Mouse (Mus musculus): Measurements from ENCODE around the gene Ddx19a. TPM values are rescaled to one million over a fixed set of nuclear protein-coding genes. Genes with fewer than 3 reads are reported as not detected.

Ddx19a gene
- total and polyA plus RNA-seq, 3 experiments = 23.1 to 107 (median 28.8) TPM

DNA sequence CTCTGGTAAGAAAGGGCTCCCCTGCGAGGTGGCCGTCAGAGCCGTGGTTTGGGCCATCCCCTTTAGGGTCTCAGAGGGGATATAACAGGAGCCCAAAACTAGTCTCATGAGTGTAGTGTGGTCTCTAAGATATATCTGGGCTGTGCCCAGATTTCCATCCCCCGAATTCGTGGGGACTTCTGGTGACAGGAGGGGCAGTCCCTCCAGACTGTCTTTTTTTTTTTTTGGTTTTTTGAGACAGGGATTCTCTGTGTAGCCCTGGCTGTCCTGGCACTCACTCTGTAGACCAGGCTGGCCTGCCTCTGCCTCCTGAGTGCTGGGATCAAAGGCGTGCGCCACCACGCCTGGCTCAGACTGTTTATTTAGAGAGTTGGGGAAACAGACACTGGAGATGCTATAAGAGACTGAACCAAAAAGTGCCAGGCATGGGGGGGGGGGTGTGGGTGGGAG is 71.9 kb downstream of the Ddx19a start:
- H3K9me3 ChIP-seq (replicated peaks; ENCODE audit: low read length) = peaks cover 4% of the 10 kb centered on the region
- dilution Hi-C loops (cut with MboI; ENCODE audit: extremely low pct_ligation_motif_present, extremely low pct_unique_long_range_greater_than_20kb, low sequenced_read_pairs) = no loop called here
- no peak overlapping the region for H3K4me3 ChIP-seq (replicated peaks in 1 of 3; ENCODE audit: low read depth in 2 of 3, low read length in 2 of 3, poor library complexity in 1 of 3)
- H3K4me2 ChIP-seq (ENCODE audit: insufficient read depth, low read depth, poor library complexity, severe bottlenecking) = peak overlapping the region; percentile 92
- no peaks in the 10 kb centered on the region for H3K27me3 ChIP-seq (replicated peaks)
- H3K9ac ChIP-seq (ENCODE audit: insufficient read depth, low read depth) = peak overlapping the region; percentile 80
- H3K36me3 ChIP-seq (replicated peaks in 1 of 2; ENCODE audit: control insufficient read depth in 1 of 2, insufficient read depth in 1 of 2, low read length in 1 of 2) = peaks cover 4 to 25% of the 10 kb centered on the region in 2 experiments
- peak; percentile 87 for DNase-seq (ENCODE audit: extremely low read depth)
- TF ChIP-seq UBTF (IDR thresholded peaks at IDR 0.05; ENCODE audit: low read depth, low read length) = 0 out of 2 replicates have a peak, but pooled peaks have one; percentile 16
- no peak; the same call in 1 of the 2 replicates for TF ChIP-seq RAD21 (IDR thresholded peaks at IDR 0.05; ENCODE audit: low read depth, low read length)
- TF ChIP-seq E2F4 (IDR thresholded peaks at IDR 0.05; ENCODE audit: insufficient replicate concordance, low read depth, low read length) = no peak
- TF ChIP-seq ETS1 (conservative IDR thresholded peaks at IDR 0.05; ENCODE audit: low read depth, low read length) = peak; percentile 77
- TF ChIP-seq SMC3 (IDR thresholded peaks at IDR 0.05; ENCODE audit: low read depth, low read length) = no peak; the same call in 1 of the 2 replicates
- TF ChIP-seq CHD1 (IDR thresholded peaks at IDR 0.05; ENCODE audit: low read depth, low read length) = 0 out of 2 replicates have a peak, but pooled peaks have one; percentile 37
- peak; percentile 94 for TF ChIP-seq ZNF384 (IDR thresholded peaks at IDR 0.05; ENCODE audit: low read depth, low read length)
- 0 out of 2 replicates have a peak, but pooled peaks have one; percentile 34 for TF ChIP-seq MAX (IDR thresholded peaks at IDR 0.05; ENCODE audit: low read length)
- TF ChIP-seq ZMIZ1 (IDR thresholded peaks at IDR 0.05; ENCODE audit: low read depth, low read length) = no peak
- peak; percentile 61 for TF ChIP-seq BHLHE40 (IDR thresholded peaks at IDR 0.05; ENCODE audit: low read depth, low read length)
- peak; percentile 56; the same call in 1 of the 2 replicates for TF ChIP-seq CHD2 (IDR thresholded peaks at IDR 0.05; ENCODE audit: low read length)
- TF ChIP-seq TBP (conservative IDR thresholded peaks at IDR 0.05; ENCODE audit: low read depth, low read length) = 0 out of 2 replicates have a peak, but pooled peaks have one; percentile 37
- no peak for TF ChIP-seq NRF1 (IDR thresholded peaks at IDR 0.05; ENCODE audit: low read depth, low read length)
- TF ChIP-seq USF1 (IDR thresholded peaks at IDR 0.05; ENCODE audit: low read depth, low read length) = no peak
- no peak for TF ChIP-seq MAFK (IDR thresholded peaks at IDR 0.05; ENCODE audit: insufficient replicate concordance, low read length)
- peak; percentile 30; the same call in 1 of the 2 replicates for TF ChIP-seq MAZ (IDR thresholded peaks at IDR 0.05; ENCODE audit: low read depth, low read length)
- TF ChIP-seq EP300 (IDR thresholded peaks at IDR 0.05; ENCODE audit: low read length) = peak; percentile 61; the same call in 1 of the 2 replicates
- no peak for TF ChIP-seq KAT2A (IDR thresholded peaks at IDR 0.05; ENCODE audit: insufficient replicate concordance, low read length)
- TF ChIP-seq RCOR1 (conservative IDR thresholded peaks at IDR 0.05; ENCODE audit: low read depth, low read length) = 0 out of 2 replicates have a peak, but pooled peaks have one; percentile 45
- TF ChIP-seq JUND (conservative IDR thresholded peaks at IDR 0.05; ENCODE audit: low read depth, low read length) = no peak
- TF ChIP-seq PAX5 (IDR thresholded peaks at IDR 0.05; ENCODE audit: low read length) = no peak
- peak; percentile 59 for TF ChIP-seq SIN3A (IDR thresholded peaks at IDR 0.05; ENCODE audit: low read length)
- TF ChIP-seq NELFE (IDR thresholded peaks at IDR 0.05; ENCODE audit: low read depth, low read length) = 0 out of 2 replicates have a peak, but pooled peaks have one; percentile 52
- TF ChIP-seq IRF4 (IDR thresholded peaks at IDR 0.05; ENCODE audit: low read depth, low read length) = peak; percentile 60
- no peak for TF ChIP-seq ELF1 (IDR thresholded peaks at IDR 0.05; ENCODE audit: low read depth, low read length)
- TF ChIP-seq MYC (IDR thresholded peaks at IDR 0.05; ENCODE audit: low read depth, low read length) = no peak
- no peak for TF ChIP-seq GABPA (IDR thresholded peaks at IDR 0.05; ENCODE audit: insufficient replicate concordance, low read depth, low read length)
- TF ChIP-seq POLR2A (IDR thresholded peaks at IDR 0.05; ENCODE audit: low read depth, low read length) = peak; percentile 33; the same call in 1 of the 2 replicates
- no peak for TF ChIP-seq USF2 (conservative IDR thresholded peaks at IDR 0.05; ENCODE audit: low read depth, low read length)
- TF ChIP-seq TCF12 (IDR thresholded peaks at IDR 0.05; ENCODE audit: low read depth, low read length) = peak; percentile 66; the same call in 1 of the 2 replicates
- TF ChIP-seq HCFC1 (IDR thresholded peaks at IDR 0.05; ENCODE audit: low read depth, low read length) = no peak; the same call in 1 of the 2 replicates
- TF ChIP-seq CTCF (conservative IDR thresholded peaks at IDR 0.05 in 1 of 2, IDR thresholded peaks at IDR 0.05 in 1 of 2; ENCODE audit: low read depth in 2 of 2, low read length in 2 of 2) = no peak
- TF ChIP-seq MEF2A (IDR thresholded peaks at IDR 0.05; ENCODE audit: borderline replicate concordance, low read depth, low read length) = peak; percentile 85
- no peak for TF ChIP-seq JUN (IDR thresholded peaks at IDR 0.05; ENCODE audit: insufficient read depth, low read depth, low read length)
- TF ChIP-seq MXI1 (IDR thresholded peaks at IDR 0.05; ENCODE audit: low read depth, low read length) = peak; percentile 80
- no peak for TF ChIP-seq ZKSCAN1 (IDR thresholded peaks at IDR 0.05; ENCODE audit: borderline replicate concordance, low read depth, low read length)
- no peak for TF ChIP-seq POLR2AphosphoS2 (IDR thresholded peaks at IDR 0.05; ENCODE audit: low read depth, low read length)
- TF ChIP-seq ZC3H11A (IDR thresholded peaks at IDR 0.05; ENCODE audit: low read depth, low read length) = no peak
- H3K79me2 ChIP-seq (replicated peaks; ENCODE audit: control insufficient read depth, extremely low read depth, insufficient read depth, poor library complexity, severe bottlenecking) = peaks cover 66% of the 10 kb centered on the region
- H3K27ac ChIP-seq (ENCODE audit: insufficient read depth, low read depth) = peak overlapping the region; percentile 84
- peaks cover 21 to 77% of the 10 kb centered on the region in 2 experiments for H3K4me1 ChIP-seq (ENCODE audit: control insufficient read depth in 1 of 2, insufficient read depth in 2 of 2)
- in situ Hi-C loops (cut with MboI; ENCODE audit: low pct_ligation_motif_present, low pct_unique_long_range_greater_than_20kb, low sequenced_read_pairs) = no loop called here

Data from CH12.LX (cell line).